Mouse (Mus musculus) limb, embryonic 14.5 days (tissue): ENCODE results near the gene Tnfaip8l1. TPM values are rescaled to one million over a fixed set of nuclear protein-coding genes. Genes with fewer than 3 reads are reported as not detected.

Source experiments
- ATAC-seq: fragments of 200-750 bp; cut with Nextera tagmentation; 2 replicates; pipeline ENCODE4 v1.8.0; 2017; ENCODE audit warnings: low read depth, moderate number of reproducible peaks, moderate TSS enrichment; ENCODE audit not compliant: low FRiP score
- DNase-seq: peaks from one replicate; pipeline ENCODE4 v3.0.0-alpha.2; 2015; ENCODE audit warnings: low spot score
- H3K27ac ChIP-seq: fragments of 300-500 bp; sonication (generic); replicated peaks from 2 replicates; pipeline ENCODE4 v1.5.1; 2014; ENCODE audit warnings: low read depth, mild to moderate bottlenecking, low read length, moderate library complexity, mixed read lengths
- H3K27me3 ChIP-seq: fragments of 300-500 bp; sonication (generic); 2 replicates; pipeline ENCODE4 v1.6.1; 2014; ENCODE audit warnings: low read length, mixed read lengths; ENCODE audit not compliant: control insufficient read depth, insufficient read depth
- H3K36me3 ChIP-seq: fragments of 300-500 bp; sonication (generic); 2 replicates; pipeline ENCODE4 v1.6.1; 2014; ENCODE audit warnings: mild to moderate bottlenecking, low read length, moderate library complexity, mixed read lengths; ENCODE audit not compliant: control insufficient read depth, insufficient read depth
- H3K4me1 ChIP-seq: fragments of 300-500 bp; sonication (generic); 2 replicates; pipeline ENCODE4 v1.6.1; 2014; ENCODE audit warnings: antibody characterized with exemption, low read length, mixed read lengths; ENCODE audit not compliant: control insufficient read depth, insufficient read depth
- H3K4me2 ChIP-seq: fragments of 300-500 bp; sonication (generic); replicated peaks from 2 replicates; pipeline ENCODE4 v1.6.1; 2014; ENCODE audit warnings: low read depth, mild to moderate bottlenecking, low read length, moderate library complexity; ENCODE audit not compliant: severe bottlenecking
- H3K4me3 ChIP-seq: fragments of 300-500 bp; sonication (generic); replicated peaks from 2 replicates; pipeline ENCODE4 v1.5.1; 2014; ENCODE audit warnings: low read length
- H3K9ac ChIP-seq: fragments of 300-500 bp; sonication (generic); 2 replicates; pipeline ENCODE4 v1.6.1; 2014; ENCODE audit warnings: mild to moderate bottlenecking, low read depth, low read length, moderate library complexity; ENCODE audit not compliant: severe bottlenecking
- H3K9me3 ChIP-seq: fragments of 300-500 bp; sonication (generic); 2 replicates; pipeline ENCODE4 v1.6.1; 2016; ENCODE audit warnings: low read length; ENCODE audit not compliant: control insufficient read depth
- POLR2A ChIP-seq: fragments of 200-500 bp; IDR thresholded peaks from 2 replicates; pipeline ENCODE4 v1.8.0; 2012; ENCODE audit warnings: inconsistent platforms, mild to moderate bottlenecking, moderate library complexity, borderline replicate concordance; ENCODE audit not compliant: insufficient read depth, insufficient read length; ENCODE audit errors: extremely low read depth
- WGBS: fragments of 180-500 bp; shearing (Covaris S2); extraction: QIAGEN DNeasy Blood & Tissue Kit; methylation state at CpG from one replicate; pipeline ENCODE4 v1.1.7; 2014; 5-methylcytosine and 5-hydroxymethylcytosine counted together
- polyA plus RNA-seq, 2 experiments: library from polyadenylated mRNA; depleted of rRNA in 1 of 2; stranded (reverse) in 1 of 2; unstranded in 1 of 2; fragments of >200 nt; fragmentation: Nextera tagmentation in 1 of 2; extraction: Ambion mirVana in 1 of 2; gene quantifications; 2 replicates each; pipeline versions ENCODE4 v1.2.1 to v1.2.3; 2012 to 2014

Tnfaip8l1 gene
- polyA plus RNA-seq, 2 experiments: 9.3 to 11.6 TPM

GRCm38 (mm10) chr17:56131814-56132213 is 30.5 kb upstream of the Tnfaip8l1 start:
- no peak overlapping the region for H3K4me3 ChIP-seq
- no peaks in the 10 kb centered on the region for H3K36me3 ChIP-seq
- H3K9ac ChIP-seq: no peak overlapping the region
- no peak overlapping the region for H3K4me2 ChIP-seq
- no peak overlapping the region for H3K27ac ChIP-seq
- DNase-seq: no peak
- 51% methylated on average over 7 of the region's 7 CpGs for WGBS
- ATAC-seq: no peak
- no peaks in the 10 kb centered on the region for H3K9me3 ChIP-seq
- no peak for TF ChIP-seq POLR2A
- H3K4me1 ChIP-seq: peaks cover 8% of the 10 kb centered on the region; the same call in 1 of the 2 replicates
- 0 out of 2 replicates have a peak, but pooled peaks cover under 1% of the 10 kb centered on the region for H3K27me3 ChIP-seq

GRCm38 (mm10) chr17:56132661-56133060 is 29.6 kb upstream of the Tnfaip8l1 start:
- peak; percentile 68 for DNase-seq
- 5% methylated on average over 14 of the region's 14 CpGs for WGBS
- Histone ChIP-seq H3K36me3 (no peaks in the 10 kb centered on the region), H3K4me1 (peaks cover 8% of the 10 kb centered on the region; the same call in 1 of the 2 replicates), H3K4me2 (no peak overlapping the region), H3K27me3 (0 out of 2 replicates have a peak, but pooled peaks cover 4% of the 10 kb centered on the region), H3K9ac (no peak overlapping the region), H3K4me3 (no peak overlapping the region), H3K9me3 (no peaks in the 10 kb centered on the region), H3K27ac (no peak overlapping the region)
- no peak for TF ChIP-seq POLR2A
- ATAC-seq: no peak

GRCm38 (mm10) chr17:56133457-56134363 is 28.6 kb upstream of the Tnfaip8l1 start:
- H3K4me2 ChIP-seq: peak overlapping the region; percentile 57
- 0 out of 2 replicates have a peak overlapping the region, but pooled peaks have one; percentile 41 for H3K9ac ChIP-seq
- DNase-seq: no peak
- no peaks in the 10 kb centered on the region for H3K36me3 ChIP-seq
- no peak for ATAC-seq
- H3K9me3 ChIP-seq: no peaks in the 10 kb centered on the region
- H3K27me3 ChIP-seq: peaks cover 9% of the 10 kb centered on the region; the same call in 1 of the 2 replicates
- TF ChIP-seq POLR2A: no peak
- 19% methylated on average over 18 of the region's 21 CpGs for WGBS
- peaks cover 8% of the 10 kb centered on the region; the same call in 1 of the 2 replicates for H3K4me1 ChIP-seq
- H3K4me3 ChIP-seq: peak overlapping the region; percentile 29
- H3K27ac ChIP-seq: no peak overlapping the region

GRCm38 (mm10) chr17:56134463-56134971 is 27.8 kb upstream of the Tnfaip8l1 start:
- ATAC-seq: no peak
- WGBS: 2% methylated on average over 27 of the region's 27 CpGs
- Histone ChIP-seq H3K9ac (peak overlapping the region; percentile 41; the same call in 1 of the 2 replicates), H3K4me2 (peak overlapping the region; percentile 57), H3K9me3 (no peaks in the 10 kb centered on the region), H3K36me3 (no peaks in the 10 kb centered on the region), H3K4me1 (peaks cover 9% of the 10 kb centered on the region; the same call in 1 of the 2 replicates), H3K27ac (no peak overlapping the region), H3K27me3 (peaks cover 17% of the 10 kb centered on the region), H3K4me3 (peak overlapping the region; percentile 29)
- DNase-seq: no peak
- TF ChIP-seq POLR2A: no peak

GRCm38 (mm10) chr17:56136558-56136957 is 25.7 kb upstream of the Tnfaip8l1 start:
- no peak for TF ChIP-seq POLR2A
- WGBS: 97% methylated on average over 7 of the region's 7 CpGs
- Histone ChIP-seq H3K27ac (no peak overlapping the region), H3K27me3 (peaks cover 36% of the 10 kb centered on the region), H3K4me2 (no peak overlapping the region), H3K9ac (no peak overlapping the region), H3K9me3 (no peaks in the 10 kb centered on the region), H3K4me1 (peaks cover 12% of the 10 kb centered on the region; the same call in 1 of the 2 replicates), H3K4me3 (no peak overlapping the region), H3K36me3 (no peaks in the 10 kb centered on the region)
- ATAC-seq (no peak), DNase-seq (no peak)
